Mouse (Mus musculus) heart, embryonic 11.5 days (tissue): ENCODE measurements at regions not wholly inside any gene's neighbourhood (a gene's known extent, or its start where the extent isn't known, plus 50 kb on each side); places are given as distances from the start of the nearest gene placed in this dataset.

Experiments used
- ATAC-seq: fragments of 200-750 bp; cut with Nextera tagmentation; replicated peaks from 2 replicates; pipeline ENCODE4 v1.8.0; 2017; ENCODE audit warnings: moderate library complexity; ENCODE audit not compliant: insufficient number of reproducible peaks, low FRiP score, low TSS enrichment
- H3K27ac ChIP-seq: fragments of 300-500 bp; sonication (generic); 2 replicates; pipeline ENCODE4 v1.5.1; 2014; ENCODE audit warnings: mild to moderate bottlenecking, low read depth, low read length
- H3K27me3 ChIP-seq: fragments of 300-500 bp; sonication (generic); 2 replicates; pipeline ENCODE4 v1.6.1; 2014; ENCODE audit warnings: mild to moderate bottlenecking, low read length, mixed read lengths; ENCODE audit not compliant: control insufficient read depth, insufficient read depth
- H3K36me3 ChIP-seq: fragments of 300-500 bp; sonication (generic); 2 replicates; pipeline ENCODE4 v1.6.1; 2014; ENCODE audit warnings: mild to moderate bottlenecking, low read length, moderate library complexity, mixed read lengths; ENCODE audit not compliant: control insufficient read depth, insufficient read depth
- H3K4me1 ChIP-seq: fragments of 300-500 bp; sonication (generic); 2 replicates; pipeline ENCODE4 v1.6.1; 2014; ENCODE audit warnings: low read length; ENCODE audit not compliant: control insufficient read depth, insufficient read depth
- H3K4me2 ChIP-seq: fragments of 300-500 bp; sonication (generic); 2 replicates; pipeline ENCODE4 v1.6.1; 2014; ENCODE audit warnings: mild to moderate bottlenecking, moderate library complexity
- H3K4me3 ChIP-seq: fragments of 300-500 bp; sonication (generic); 2 replicates; pipeline ENCODE4 v1.5.1; 2014; ENCODE audit warnings: low read depth, low read length
- H3K9ac ChIP-seq: fragments of 300-500 bp; sonication (generic); 2 replicates; pipeline ENCODE4 v1.6.1; 2014; ENCODE audit warnings: mild to moderate bottlenecking, low read depth, low read length, moderate library complexity
- H3K9me3 ChIP-seq: fragments of 300-500 bp; sonication (generic); replicated peaks from 2 replicates; pipeline ENCODE4 v1.6.1; 2016; ENCODE audit warnings: low read length; ENCODE audit not compliant: control insufficient read depth
- whole genome bisulfite sequencing: fragments of 180-500 bp; shearing (Covaris S2); extraction: QIAGEN DNeasy Blood & Tissue Kit; methylation state at CpG from one replicate; pipeline ENCODE4 v1.1.7; 2014; ENCODE audit not compliant: insufficient replicate concordance; 5-methylcytosine and 5-hydroxymethylcytosine counted together

- Histone ChIP-seq H3K36me3 (no peaks in the 10 kb centered on the region), H3K9ac (no peak overlapping the region), H3K4me3 (no peak overlapping the region), H3K27me3 (no peaks in the 10 kb centered on the region), H3K9me3 (no peaks in the 10 kb centered on the region), H3K27ac (no peak overlapping the region), H3K4me2 (no peak overlapping the region), H3K4me1 (no peaks in the 10 kb centered on the region)
- 50% methylated on average over 1 of the region's 1 CpGs for WGBS
- no peak for ATAC-seq
These were observed 486.1 kb upstream of the Slc39a10 start for GRCm38 (mm10) chr1:47378795-47379194.

DNA sequence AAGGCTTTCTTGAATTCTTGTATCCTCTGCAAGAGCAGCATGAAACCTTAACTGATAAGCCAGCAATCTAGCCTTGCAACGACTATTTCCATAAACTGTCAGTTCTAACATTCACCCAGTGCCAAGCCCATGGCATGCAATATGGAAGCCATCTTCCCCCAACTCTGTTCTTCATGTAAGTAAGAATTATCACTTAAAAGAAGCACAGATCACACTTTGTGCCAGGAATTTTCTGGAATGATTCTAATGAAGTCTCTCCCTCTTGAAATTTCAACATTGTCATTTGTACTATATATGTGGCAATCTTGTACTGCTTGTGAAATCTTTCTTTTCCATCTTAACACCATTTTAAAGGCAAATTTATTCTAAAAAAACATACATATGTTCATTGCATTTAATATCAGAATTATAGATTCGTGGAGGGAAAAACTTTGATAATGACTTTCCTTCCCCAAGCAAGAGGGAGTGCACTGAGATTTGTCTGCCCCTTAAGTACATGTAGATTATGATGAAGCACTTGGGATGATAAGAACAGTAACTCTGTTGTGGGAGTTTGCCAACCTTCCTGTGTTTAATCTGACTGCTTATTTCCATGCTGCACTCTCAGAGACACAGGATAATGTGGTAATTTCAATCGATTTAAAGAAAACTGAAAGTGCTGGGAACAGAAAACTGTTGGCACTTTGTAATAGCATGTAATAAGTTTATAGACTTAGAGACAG lies 447.2 kb upstream of the Slc39a10 start:
- Histone ChIP-seq H3K4me1 (no peaks in the 10 kb centered on the region), H3K27ac (no peak overlapping the region), H3K9me3 (no peaks in the 10 kb centered on the region), H3K27me3 (no peaks in the 10 kb centered on the region), H3K36me3 (no peaks in the 10 kb centered on the region), H3K9ac (no peak overlapping the region), H3K4me2 (no peak overlapping the region), H3K4me3 (no peak overlapping the region)
- no peak for ATAC-seq
- 63% methylated on average over 3 of the region's 3 CpGs for WGBS

DNA sequence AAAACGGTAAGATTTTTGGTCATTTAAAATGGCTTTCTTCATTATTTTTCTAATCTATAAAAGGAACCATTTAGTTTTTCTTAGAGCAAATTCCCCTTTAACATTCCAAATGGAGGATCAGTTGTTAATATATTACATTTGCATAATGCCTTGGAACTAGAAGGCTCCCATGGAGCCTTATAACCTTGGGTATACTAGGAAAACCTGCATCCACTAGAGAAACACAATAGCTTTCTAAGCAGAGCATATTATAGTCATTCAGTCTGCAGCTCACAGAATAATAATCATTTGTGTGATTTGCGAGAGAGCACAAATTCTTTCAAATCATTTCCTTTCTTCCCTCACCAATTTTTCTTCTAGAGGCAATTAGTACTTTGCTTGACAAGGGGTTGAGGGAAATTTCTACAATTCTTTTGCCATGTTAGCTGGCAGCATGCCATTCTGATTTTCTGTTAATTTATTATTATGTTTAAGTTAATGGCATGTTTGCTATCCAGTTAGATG lies 418.0 kb upstream of the Slc39a10 start:
- 78% methylated on average over 2 of the region's 2 CpGs for WGBS

DNA sequence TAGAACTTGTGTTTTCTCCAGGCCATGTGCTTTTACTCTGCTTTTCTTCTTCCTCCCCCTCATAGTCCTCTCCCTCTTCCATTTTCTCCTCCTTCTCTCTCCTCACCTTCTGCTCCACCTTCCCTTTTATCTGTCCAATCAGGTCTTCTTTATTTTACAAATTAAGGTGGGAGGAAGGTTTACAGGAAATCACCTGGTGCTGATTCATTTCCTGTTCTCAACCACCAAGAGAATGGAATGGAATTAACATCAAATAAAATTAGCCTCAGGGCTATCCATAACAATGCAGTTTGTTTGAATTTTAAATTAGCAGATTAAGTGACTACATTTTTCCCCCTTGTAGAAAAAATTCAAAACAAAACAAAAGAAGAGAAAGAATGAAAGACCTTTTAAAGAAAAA lies 414.3 kb upstream of the Slc39a10 start:
- Histone ChIP-seq H3K27ac (no peak overlapping the region), H3K4me1 (no peaks in the 10 kb centered on the region), H3K4me3 (no peak overlapping the region), H3K4me2 (no peak overlapping the region), H3K9me3 (no peaks in the 10 kb centered on the region), H3K27me3 (no peaks in the 10 kb centered on the region), H3K36me3 (no peaks in the 10 kb centered on the region), H3K9ac (no peak overlapping the region)
- ATAC-seq, result no peak

More for the DNA sequence above, 418.0 kb upstream of the Slc39a10 start:
- no peak overlapping the region for H3K4me2 ChIP-seq
- no peaks in the 10 kb centered on the region for H3K9me3 ChIP-seq
- H3K27ac ChIP-seq, result no peak overlapping the region
- no peaks in the 10 kb centered on the region for H3K4me1 ChIP-seq
- no peak overlapping the region for H3K4me3 ChIP-seq
- no peaks in the 10 kb centered on the region for H3K27me3 ChIP-seq
- no peak overlapping the region for H3K9ac ChIP-seq
- ATAC-seq, result no peak
- H3K36me3 ChIP-seq, result no peaks in the 10 kb centered on the region

GRCm38 (mm10) chr1:47299311-47299710 lies 406.7 kb upstream of the Slc39a10 start:
- no peak overlapping the region for H3K9ac ChIP-seq
- H3K4me1 ChIP-seq, result no peaks in the 10 kb centered on the region
- no peaks in the 10 kb centered on the region for H3K36me3 ChIP-seq
- H3K4me3 ChIP-seq, result no peak overlapping the region
- H3K4me2 ChIP-seq, result no peak overlapping the region
- no peaks in the 10 kb centered on the region for H3K9me3 ChIP-seq
- H3K27me3 ChIP-seq, result no peaks in the 10 kb centered on the region
- ATAC-seq, result no peak
- H3K27ac ChIP-seq, result no peak overlapping the region
- WGBS, result 74% methylated on average over 1 of the region's 1 CpGs

DNA sequence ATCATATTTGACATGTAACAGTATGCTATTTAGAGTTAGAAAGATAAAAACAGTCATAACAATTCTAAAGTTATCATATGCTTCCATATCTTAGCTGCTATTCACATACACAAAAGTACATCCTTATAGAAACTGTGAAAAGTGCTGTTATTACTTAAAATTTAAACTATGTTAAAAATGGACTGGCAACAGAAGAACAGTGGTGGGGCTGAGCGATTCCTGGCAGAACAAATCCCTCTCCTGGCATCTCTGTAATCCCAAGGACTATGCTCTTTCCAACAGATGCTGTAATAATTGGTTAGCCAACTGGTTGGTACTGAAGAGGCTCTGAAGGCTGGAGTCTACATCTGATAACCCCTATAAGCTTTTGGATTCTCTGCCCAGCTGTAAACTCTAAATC lies 393.0 kb upstream of the Slc39a10 start:
- Histone ChIP-seq H3K36me3 (no peaks in the 10 kb centered on the region), H3K9ac (no peak overlapping the region), H3K4me3 (no peak overlapping the region), H3K9me3 (no peaks in the 10 kb centered on the region), H3K4me1 (no peaks in the 10 kb centered on the region), H3K27ac (no peak overlapping the region), H3K4me2 (no peak overlapping the region), H3K27me3 (no peaks in the 10 kb centered on the region)
- 72% methylated on average over 1 of the region's 1 CpGs for WGBS
- no peak for ATAC-seq

GRCm38 (mm10) chr1:47278321-47279020 lies 385.8 kb upstream of the Slc39a10 start:
- Histone ChIP-seq H3K4me3 (no peak overlapping the region), H3K9me3 (no peaks in the 10 kb centered on the region), H3K9ac (no peak overlapping the region), H3K27ac (no peak overlapping the region), H3K4me1 (no peaks in the 10 kb centered on the region), H3K4me2 (no peak overlapping the region), H3K36me3 (no peaks in the 10 kb centered on the region), H3K27me3 (no peaks in the 10 kb centered on the region)
- WGBS, result 72% methylated on average over 5 of the region's 5 CpGs
- no peak for ATAC-seq

DNA sequence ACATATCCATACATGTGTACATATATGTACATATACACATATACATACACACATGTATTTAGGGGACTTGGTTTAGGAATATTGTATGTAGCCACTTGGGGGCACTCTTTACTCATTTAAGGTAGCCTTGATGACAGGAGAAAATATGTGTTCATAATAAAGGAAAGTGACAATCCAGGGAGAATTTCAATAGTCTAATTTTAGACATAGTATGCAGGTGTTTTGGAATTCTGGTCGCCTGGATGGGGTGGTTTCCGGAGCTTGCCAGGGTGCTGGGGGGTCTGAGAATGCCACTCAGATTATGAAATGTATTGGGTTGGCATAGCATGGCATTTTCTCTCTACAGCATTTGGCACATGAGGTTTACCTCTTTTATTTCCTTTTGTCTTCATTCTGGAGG lies 385.2 kb upstream of the Slc39a10 start:
- no peak overlapping the region for H3K4me3 ChIP-seq

DNA sequence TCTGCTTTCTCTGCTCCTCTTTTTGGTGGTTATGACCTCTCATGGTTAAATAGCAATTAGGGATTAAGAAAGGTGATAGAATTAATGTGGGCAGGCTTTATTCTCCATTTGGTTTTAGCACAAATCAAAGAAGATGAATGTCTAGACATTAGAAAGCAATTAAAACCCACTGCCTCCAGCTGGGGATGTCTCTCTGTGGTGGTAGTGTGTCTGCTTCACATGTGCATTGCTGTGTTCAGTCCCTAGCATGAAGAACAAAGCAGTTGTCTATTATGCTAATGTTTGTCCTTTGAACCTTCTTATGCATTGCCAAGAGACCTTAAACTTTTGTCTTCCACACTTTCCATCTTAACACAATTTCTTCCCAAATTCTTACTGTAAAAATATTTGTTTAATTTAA lies 379.5 kb upstream of the Slc39a10 start:
- no peak for ATAC-seq
- Histone ChIP-seq H3K27ac (no peak overlapping the region), H3K4me2 (no peak overlapping the region), H3K4me1 (no peaks in the 10 kb centered on the region), H3K36me3 (no peaks in the 10 kb centered on the region), H3K9ac (no peak overlapping the region), H3K27me3 (no peaks in the 10 kb centered on the region), H3K9me3 (no peaks in the 10 kb centered on the region), H3K4me3 (no peak overlapping the region)

More for the DNA sequence above, 385.2 kb upstream of the Slc39a10 start:
- no peak overlapping the region for H3K27ac ChIP-seq
- no peaks in the 10 kb centered on the region for H3K9me3 ChIP-seq
- no peaks in the 10 kb centered on the region for H3K4me1 ChIP-seq
- no peaks in the 10 kb centered on the region for H3K36me3 ChIP-seq
- no peak overlapping the region for H3K9ac ChIP-seq
- WGBS, result 21% methylated on average over 2 of the region's 2 CpGs
- no peaks in the 10 kb centered on the region for H3K27me3 ChIP-seq
- H3K4me2 ChIP-seq, result no peak overlapping the region
- ATAC-seq, result no peak
